Mouse (Mus musculus) midbrain, embryonic 11.5 days (tissue): ENCODE data around the gene Spry1. TPM values are rescaled to one million over a fixed set of nuclear protein-coding genes. Genes with fewer than 3 reads are reported as not detected.
A peak's percentile ranks its signal among the peaks of the same experiment; 100 is the strongest.

Experiments
- ATAC-seq: fragments of 200-750 bp; cut with Nextera tagmentation; 2 replicates; pipeline ENCODE4 v1.8.0; 2017; ENCODE audit warnings: moderate TSS enrichment, moderate library complexity; ENCODE audit not compliant: low FRiP score
- DNase-seq: peaks from one replicate; pipeline ENCODE4 v3.0.0; 2015; ENCODE audit warnings: low spot score; ENCODE audit errors: missing footprints
- H3K27ac ChIP-seq: fragments of 300-500 bp; sonication (generic); 2 replicates; pipeline ENCODE4 v1.5.1; 2014; ENCODE audit warnings: low read depth, low read length
- H3K27me3 ChIP-seq: fragments of 300-500 bp; sonication (generic); 2 replicates; pipeline ENCODE4 v1.6.1; 2014; ENCODE audit warnings: mild to moderate bottlenecking, low read length, moderate library complexity, mixed read lengths; ENCODE audit not compliant: control insufficient read depth, insufficient read depth
- H3K36me3 ChIP-seq: fragments of 300-500 bp; sonication (generic); 2 replicates; pipeline ENCODE4 v1.6.1; 2014; ENCODE audit warnings: mild to moderate bottlenecking, low read length, moderate library complexity, mixed read lengths; ENCODE audit not compliant: control insufficient read depth, insufficient read depth
- H3K4me1 ChIP-seq: fragments of 300-500 bp; sonication (generic); 2 replicates; pipeline ENCODE4 v1.6.1; 2014; ENCODE audit warnings: low read length; ENCODE audit not compliant: control insufficient read depth, insufficient read depth
- H3K4me2 ChIP-seq: fragments of 300-500 bp; sonication (generic); 2 replicates; pipeline ENCODE4 v1.6.1; 2014; ENCODE audit warnings: mild to moderate bottlenecking, moderate library complexity
- H3K4me3 ChIP-seq: fragments of 300-500 bp; sonication (generic); 2 replicates; pipeline ENCODE4 v1.5.1; 2014; ENCODE audit warnings: low read depth, low read length
- H3K9ac ChIP-seq: fragments of 300-500 bp; sonication (generic); 2 replicates; pipeline ENCODE4 v1.6.1; 2014; ENCODE audit warnings: low read length
- H3K9me3 ChIP-seq: fragments of 300-500 bp; sonication (generic); 2 replicates; pipeline ENCODE4 v1.6.1; 2016; ENCODE audit warnings: low read length; ENCODE audit not compliant: control insufficient read depth
- WGBS: fragments of 180-500 bp; shearing (Covaris S2); extraction: QIAGEN DNeasy Blood & Tissue Kit; methylation state at CpG from one replicate; pipeline ENCODE4 v1.1.7; 2014; 5-methylcytosine and 5-hydroxymethylcytosine counted together
- polyA plus RNA-seq: library from polyadenylated mRNA; unstranded; fragments of >200 nt; fragmentation: Nextera tagmentation; extraction: Ambion mirVana; gene quantifications from 2 replicates; pipeline ENCODE4 v1.2.1, GENCODE M21; 2014

Gene Spry1
- polyA plus RNA-seq, 1 experiment from 2014 or later, result 10.0 TPM

GRCm38 (mm10) chr3:37658155-37658554 lies 18.4 kb downstream of the Spry1 start:
- WGBS, result 54% methylated on average over 5 of the region's 5 CpGs
- H3K27me3 ChIP-seq, result peaks cover 38% of the 10 kb centered on the region

DNA sequence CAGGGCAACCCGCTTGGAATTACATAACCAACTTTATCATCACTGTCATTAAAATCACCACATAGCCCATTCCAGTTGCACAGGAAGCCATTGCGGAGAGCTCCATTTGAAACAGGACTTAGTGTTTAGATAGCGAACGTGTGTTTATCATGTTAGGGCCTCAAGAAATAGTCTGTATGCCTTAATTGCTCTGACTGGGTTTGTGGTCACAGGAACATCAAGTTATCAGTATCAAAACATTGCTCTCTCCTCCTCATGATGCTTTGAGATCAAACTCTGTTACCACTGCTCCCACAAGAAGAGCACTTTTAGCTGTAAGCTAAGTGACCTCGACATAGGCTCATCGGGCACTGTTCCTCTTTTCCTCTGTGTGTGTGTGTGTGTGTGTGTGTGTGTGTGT lies 19.9 kb downstream of the Spry1 start:
- Histone ChIP-seq H3K4me3 (no peak overlapping the region), H3K9ac (no peak overlapping the region), H3K27ac (no peak overlapping the region), H3K4me1 (peaks cover 10% of the 10 kb centered on the region), H3K36me3 (no peaks in the 10 kb centered on the region), H3K27me3 (peaks cover 39% of the 10 kb centered on the region), H3K4me2 (no peak overlapping the region), H3K9me3 (no peaks in the 10 kb centered on the region; the same call in 1 of the 2 replicates)
- 89% methylated on average over 6 of the region's 6 CpGs for WGBS
- ATAC-seq, result no peak
- DNase-seq, result no peak

More at GRCm38 (mm10) chr3:37658155-37658554, 18.4 kb downstream of the Spry1 start:
- Histone ChIP-seq H3K9me3 (no peaks in the 10 kb centered on the region), H3K4me1 (peaks cover 16% of the 10 kb centered on the region), H3K9ac (no peak overlapping the region), H3K4me2 (no peak overlapping the region), H3K27ac (no peak overlapping the region), H3K36me3 (no peaks in the 10 kb centered on the region), H3K4me3 (no peak overlapping the region)
- ATAC-seq, result no peak
- DNase-seq, result no peak

DNA sequence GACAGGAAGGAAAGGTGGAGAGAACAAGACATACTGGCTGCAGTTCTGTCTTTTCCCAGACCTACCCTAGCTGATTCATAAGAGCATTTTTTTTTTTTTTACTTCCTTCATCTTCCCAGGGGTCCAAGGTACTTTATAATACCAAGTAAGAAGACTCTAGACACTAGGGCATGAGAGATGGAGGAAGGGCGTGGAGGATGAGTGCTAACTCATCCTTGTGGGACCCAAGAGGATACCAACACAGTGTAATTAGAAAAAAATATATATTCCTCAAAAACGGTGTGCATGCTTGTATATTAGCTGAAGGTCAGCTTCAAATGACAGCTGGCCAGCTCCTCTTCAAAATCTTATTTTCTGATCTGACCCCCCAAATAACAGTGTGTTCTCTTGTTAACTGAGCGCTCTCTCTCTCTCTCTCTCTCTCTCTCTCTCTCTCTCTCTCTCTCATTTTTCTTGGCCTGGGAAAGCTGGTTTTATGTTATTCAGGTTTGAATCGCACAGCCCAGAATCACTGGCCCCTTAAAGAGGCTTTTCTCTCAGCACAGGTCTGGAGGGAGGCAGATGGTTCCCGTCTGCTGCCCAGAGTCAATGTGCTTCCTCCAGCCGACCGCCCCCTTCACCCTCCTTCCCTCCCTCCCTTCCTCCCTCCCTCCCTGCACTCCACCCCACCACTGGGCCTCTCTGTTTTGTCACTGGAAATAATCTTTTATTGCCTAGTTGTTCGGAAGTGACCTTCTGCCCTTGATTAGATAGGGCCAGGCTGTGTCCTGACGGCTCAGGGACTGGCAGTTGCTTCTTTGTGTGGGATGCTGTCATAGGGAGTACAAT lies 26.8 kb downstream of the Spry1 start:
- Histone ChIP-seq H3K27me3 (peaks cover 59% of the 10 kb centered on the region), H3K27ac (peak overlapping the region; percentile 63), H3K36me3 (no peaks in the 10 kb centered on the region; the same call in 1 of the 2 replicates), H3K9me3 (peaks cover 13% of the 10 kb centered on the region; the same call in 1 of the 2 replicates), H3K4me1 (peaks cover 9% of the 10 kb centered on the region), H3K9ac (no peak overlapping the region), H3K4me2 (0 out of 2 replicates have a peak overlapping the region, but pooled peaks have one; percentile 6), H3K4me3 (no peak overlapping the region)
- ATAC-seq (peak; percentile 96), DNase-seq (peak; percentile 93)
- WGBS, result 7% methylated on average over 9 of the region's 9 CpGs

GRCm38 (mm10) chr3:37667119-37667467 lies 27.3 kb downstream of the Spry1 start:
- Histone ChIP-seq H3K36me3 (no peaks in the 10 kb centered on the region; the same call in 1 of the 2 replicates), H3K27me3 (peaks cover 55% of the 10 kb centered on the region), H3K9me3 (peaks cover 13% of the 10 kb centered on the region; the same call in 1 of the 2 replicates), H3K9ac (no peak overlapping the region), H3K27ac (no peak overlapping the region; the same call in 1 of the 2 replicates), H3K4me3 (no peak overlapping the region), H3K4me1 (peaks cover 11% of the 10 kb centered on the region), H3K4me2 (no peak overlapping the region)
- DNase-seq (no peak), ATAC-seq (no peak)
- 15% methylated on average over 2 of the region's 2 CpGs for WGBS

DNA sequence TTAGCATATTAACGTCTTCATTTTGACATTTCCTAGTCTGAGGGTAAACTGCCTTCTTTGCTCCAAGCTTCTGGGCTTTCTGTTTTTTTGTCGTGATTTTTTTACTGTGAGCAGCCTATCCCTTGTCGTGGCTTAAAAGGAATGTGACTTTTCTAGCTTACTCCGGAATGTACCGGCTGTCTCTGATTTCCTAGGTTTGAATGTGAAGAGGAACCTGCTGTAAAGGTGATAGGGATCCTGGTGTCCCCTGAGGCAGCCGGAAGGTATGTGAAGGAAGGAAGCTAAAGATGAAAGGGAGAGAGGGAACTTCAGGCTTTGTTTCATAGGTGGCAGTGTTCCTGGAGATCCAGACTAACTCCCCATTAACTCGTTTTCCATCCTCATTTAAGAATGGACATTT lies 28.0 kb downstream of the Spry1 start:
- WGBS, result 37% methylated on average over 7 of the region's 7 CpGs
- Histone ChIP-seq H3K4me1 (peaks cover 17% of the 10 kb centered on the region), H3K27me3 (peaks cover 57% of the 10 kb centered on the region), H3K9me3 (peaks cover 13% of the 10 kb centered on the region; the same call in 1 of the 2 replicates), H3K9ac (no peak overlapping the region), H3K4me3 (no peak overlapping the region), H3K36me3 (no peaks in the 10 kb centered on the region; the same call in 1 of the 2 replicates), H3K4me2 (no peak overlapping the region), H3K27ac (peak overlapping the region; percentile 11; the same call in 1 of the 2 replicates)
- DNase-seq, result no peak
- no peak for ATAC-seq

GRCm38 (mm10) chr3:37668652-37669051 lies 28.9 kb downstream of the Spry1 start:
- 90% methylated on average over 12 of the region's 12 CpGs for WGBS
- no peak for ATAC-seq
- Histone ChIP-seq H3K4me3 (no peak overlapping the region), H3K4me2 (no peak overlapping the region), H3K9me3 (peaks cover 13% of the 10 kb centered on the region; the same call in 1 of the 2 replicates), H3K9ac (no peak overlapping the region), H3K4me1 (peaks cover 26% of the 10 kb centered on the region), H3K36me3 (no peaks in the 10 kb centered on the region; the same call in 1 of the 2 replicates), H3K27me3 (peaks cover 55% of the 10 kb centered on the region), H3K27ac (no peak overlapping the region)
- no peak for DNase-seq

- DNase-seq (no peak), ATAC-seq (no peak)
- no peak overlapping the region for H3K4me2 ChIP-seq
- WGBS, result 96% methylated on average over 20 of the region's 20 CpGs
- no peaks in the 10 kb centered on the region; the same call in 1 of the 2 replicates for H3K36me3 ChIP-seq
- H3K27me3 ChIP-seq, result peaks cover 55% of the 10 kb centered on the region
- H3K4me3 ChIP-seq, result no peak overlapping the region
- H3K9ac ChIP-seq, result no peak overlapping the region
- H3K9me3 ChIP-seq, result peaks cover 13% of the 10 kb centered on the region; the same call in 1 of the 2 replicates
- H3K4me1 ChIP-seq, result peaks cover 29% of the 10 kb centered on the region
- H3K27ac ChIP-seq, result no peak overlapping the region
Observed at GRCm38 (mm10) chr3:37669100-37669499, 29.4 kb downstream of the Spry1 start.

- WGBS, result 7% methylated on average over 15 of the region's 15 CpGs
- H3K9ac ChIP-seq, result peak overlapping the region; percentile 13; the same call in 1 of the 2 replicates
- 0 out of 2 replicates have a peak overlapping the region, but pooled peaks have one; percentile 16 for H3K27ac ChIP-seq
- peaks cover 10% of the 10 kb centered on the region; the same call in 1 of the 2 replicates for H3K9me3 ChIP-seq
- peaks cover 20% of the 10 kb centered on the region for H3K4me1 ChIP-seq
- peak overlapping the region; percentile 4; the same call in 1 of the 2 replicates for H3K4me2 ChIP-seq
- DNase-seq (peak; percentile 95), ATAC-seq (peak; percentile 79)
- peaks cover 64% of the 10 kb centered on the region for H3K27me3 ChIP-seq
- no peaks in the 10 kb centered on the region; the same call in 1 of the 2 replicates for H3K36me3 ChIP-seq
- H3K4me3 ChIP-seq, result no peak overlapping the region
Observed at GRCm38 (mm10) chr3:37672266-37673040, 32.7 kb downstream of the Spry1 start.
